Mouse (Mus musculus) adrenal gland, postnatal 36 days (tissue): ENCODE data around the gene Pnp. TPM values are rescaled to one million over a fixed set of nuclear protein-coding genes. Genes with fewer than 3 reads are reported as not detected.
"Not testable (repeated sequence)": the region's sequence is repeated elsewhere in the genome, so short reads cannot be mapped to it uniquely, and the experiment has no call there.

Source experiments
- DNase-seq, 2 experiments: peaks; one replicate each; pipeline ENCODE4 v3.0.0; 2021; ENCODE audit warnings: mixed read lengths in 1 of 2
- total RNA-seq, 2 experiments: library from RNA; stranded (reverse); gene quantifications; 2 replicates each; pipeline ENCODE4 v1.2.3; 2021

Pnp gene
- total RNA-seq, 2 experiments from 2014 or later: 43.1 to 45.2 TPM

DNA sequence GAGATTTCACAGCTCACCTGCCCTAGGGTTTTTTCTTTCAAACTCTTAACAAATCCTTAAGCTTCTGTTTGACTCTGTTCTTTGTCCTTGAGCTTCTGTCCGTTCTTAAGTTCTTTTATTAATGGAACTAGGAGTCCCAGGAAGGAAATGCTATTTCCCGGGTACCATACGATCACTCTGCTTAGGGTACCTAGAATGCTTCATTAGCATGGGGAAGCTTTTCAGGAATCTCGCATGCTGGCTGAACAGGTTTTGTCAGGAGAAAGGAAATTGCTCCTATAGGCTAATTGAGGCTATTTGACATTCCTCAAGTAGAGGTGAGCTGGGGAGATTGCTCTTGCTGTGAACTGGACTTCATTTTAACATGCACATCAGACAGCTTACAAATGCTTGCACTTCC lies 42.8 kb downstream of the Pnp start:
- no peak for DNase-seq

- DNase-seq: no peak
Measured at GRCm38 (mm10) chr14:50975001-50975400, 44.1 kb downstream of the Pnp start.

- peak in 1 of 2 experiments; percentile 22 for DNase-seq
Measured at GRCm38 (mm10) chr14:50976674-50977073, 45.8 kb downstream of the Pnp start.

GRCm38 (mm10) chr14:50978451-50978850 lies 47.6 kb downstream of the Pnp start:
- not testable (repeated sequence) for DNase-seq

DNA sequence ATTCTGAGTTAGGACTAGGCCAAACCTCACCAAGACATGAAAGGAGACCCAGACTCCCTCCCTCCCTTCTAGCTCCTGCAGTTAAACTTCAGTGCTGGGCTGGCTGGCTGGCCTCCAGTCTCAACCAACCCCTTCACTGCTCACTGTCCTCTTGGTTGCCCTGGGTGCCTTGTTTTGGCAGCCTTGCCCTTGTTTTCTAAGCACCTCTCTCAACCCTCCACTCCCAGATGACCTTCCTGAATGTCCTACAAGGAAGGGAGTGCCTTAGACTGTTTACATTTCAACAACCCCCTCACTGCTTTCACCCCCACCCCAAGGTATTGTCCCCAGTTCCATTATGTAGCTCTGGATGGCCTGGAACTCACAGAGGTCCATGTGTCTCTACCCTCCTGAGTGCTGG lies 48.7 kb downstream of the Pnp start:
- no peak for DNase-seq

- DNase-seq: no peak
Measured at GRCm38 (mm10) chr14:50981207-50981606, 50.3 kb downstream of the Pnp start.

DNA sequence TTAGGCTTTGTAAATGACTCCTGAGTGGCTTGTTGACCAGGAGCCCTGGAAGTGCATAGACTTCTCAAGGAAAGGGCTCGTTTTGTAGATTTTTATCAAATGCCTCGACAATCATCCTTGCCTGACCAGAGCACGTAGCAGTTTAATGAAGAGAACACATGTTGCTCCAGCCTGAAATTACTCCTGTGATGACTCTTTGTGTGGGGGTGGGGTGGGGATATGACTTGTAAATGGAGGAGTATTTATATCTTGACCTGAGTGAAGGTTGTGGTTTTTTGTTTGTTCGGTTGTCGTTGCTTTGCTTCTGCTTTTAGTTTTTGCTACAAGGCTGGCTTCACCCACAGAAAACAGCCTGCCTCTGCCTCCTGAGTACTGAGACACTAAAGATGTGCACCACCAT lies 51.0 kb downstream of the Pnp start:
- DNase-seq: no peak

GRCm38 (mm10) chr14:50987668-50988067 lies 56.8 kb downstream of the Pnp start:
- DNase-seq: peak; percentile 31 to 47

- DNase-seq: no peak
Measured at GRCm38 (mm10) chr14:50991037-50991436, 60.2 kb downstream of the Pnp start.

DNA sequence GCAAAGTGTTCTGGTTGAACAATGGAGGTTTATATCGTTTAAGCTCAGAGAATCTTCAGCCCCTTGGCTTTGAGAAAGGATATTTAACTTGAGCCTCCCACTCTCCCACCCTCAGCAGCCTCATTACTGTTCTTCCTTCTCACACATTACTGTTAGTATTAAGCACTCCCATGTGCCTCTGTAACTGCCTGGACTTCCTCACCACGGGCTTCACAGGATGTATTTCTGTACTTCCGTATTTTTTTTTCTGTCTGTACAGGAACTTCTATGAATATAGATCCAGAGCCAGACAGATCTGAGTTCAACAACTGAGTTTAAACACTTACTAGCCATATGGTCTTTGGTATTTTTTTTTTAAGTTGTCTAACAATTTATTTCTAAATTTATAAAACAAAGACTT lies 66.2 kb downstream of the Pnp start:
- no peak for DNase-seq

DNA sequence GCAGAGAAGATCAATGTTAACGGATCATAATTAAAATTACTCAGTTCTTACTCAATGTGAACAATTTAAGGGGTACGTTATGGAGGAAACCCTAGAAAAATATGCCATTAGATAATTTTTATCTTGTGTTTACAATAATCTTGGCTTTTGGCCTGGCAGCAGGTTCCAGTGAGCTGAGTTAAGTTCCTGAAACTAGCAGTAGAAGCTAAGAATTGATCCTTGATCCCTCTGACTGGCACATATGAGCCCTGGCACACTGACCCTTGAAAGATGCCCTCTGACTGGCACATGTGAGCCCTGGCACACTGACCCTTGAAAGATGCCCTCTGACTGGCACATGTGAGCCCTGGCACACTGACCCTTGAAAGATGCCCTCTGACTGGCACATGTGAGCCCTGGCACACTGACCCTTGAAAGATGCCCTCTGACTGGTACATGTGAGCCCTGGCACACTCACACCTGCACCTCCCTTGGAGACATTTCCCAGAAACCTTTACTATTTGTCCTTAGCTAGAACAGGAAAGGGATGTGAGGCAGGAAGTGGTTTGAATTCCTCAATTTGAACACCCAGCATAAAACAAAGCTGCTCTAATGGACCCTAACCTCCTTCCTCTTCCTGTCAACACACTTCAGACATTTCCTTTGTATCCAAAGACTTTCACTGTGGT lies 67.3 kb downstream of the Pnp start:
- DNase-seq: no peak

DNA sequence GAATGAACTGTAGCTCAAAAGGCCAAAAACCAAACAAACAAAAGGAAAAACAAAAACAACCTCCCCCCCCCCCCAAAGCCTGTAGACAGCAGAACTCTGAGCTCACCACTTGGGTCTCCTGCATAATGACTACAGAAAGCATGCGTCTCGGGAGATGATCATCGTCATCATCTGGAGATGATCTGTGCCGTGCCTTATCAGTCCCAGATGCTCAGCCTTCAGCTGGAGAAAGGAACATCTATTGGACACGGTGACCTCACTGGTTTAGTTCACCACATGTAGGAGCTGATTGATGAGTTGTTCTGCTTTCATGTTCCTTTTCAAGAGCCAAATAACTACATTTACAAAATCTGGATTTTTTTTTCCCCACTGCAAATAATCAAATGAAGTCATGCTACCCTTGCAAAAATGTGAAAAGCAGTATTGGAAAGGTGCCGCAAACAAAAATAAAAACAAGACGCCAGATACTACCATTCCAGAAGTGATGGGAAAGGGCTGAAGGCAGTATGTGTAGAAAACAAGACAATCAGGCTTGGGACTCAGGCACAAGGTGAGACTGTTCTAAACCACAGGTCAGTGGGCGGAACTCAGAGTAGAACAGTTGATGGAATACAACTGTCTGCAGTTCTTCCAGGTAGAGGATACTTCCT lies 76.4 kb downstream of the Pnp start, which contains the start of gene Rnase10:
TSS of gene Rnase10 (plus strand) at position 600 of the 650 bp plus-strand sequence.
- no peak for DNase-seq

- peak; percentile 60 to 70 for DNase-seq
Measured at GRCm38 (mm10) chr14:51007914-51008713, 77.2 kb downstream of the Pnp start.

DNA sequence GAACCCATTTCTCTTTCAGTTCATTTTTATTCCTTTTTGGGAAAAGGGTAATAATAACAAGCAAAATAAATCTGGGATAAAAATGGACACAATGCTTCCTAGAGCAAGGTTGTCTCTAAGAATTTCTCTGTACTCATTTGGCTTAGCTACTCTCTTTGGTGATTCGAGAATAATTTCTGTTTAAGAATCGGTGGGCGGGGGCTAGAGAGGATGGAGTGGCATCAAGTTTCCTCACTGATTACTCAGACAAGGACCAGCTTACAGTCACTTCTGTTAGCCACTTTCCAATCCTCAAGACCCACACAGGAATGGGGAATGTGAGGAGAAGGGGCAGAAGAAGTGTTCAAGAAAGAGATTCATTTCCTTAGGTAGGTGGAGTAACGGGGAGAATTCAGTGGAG lies 77.9 kb downstream of the Pnp start:
- DNase-seq: no peak

DNA sequence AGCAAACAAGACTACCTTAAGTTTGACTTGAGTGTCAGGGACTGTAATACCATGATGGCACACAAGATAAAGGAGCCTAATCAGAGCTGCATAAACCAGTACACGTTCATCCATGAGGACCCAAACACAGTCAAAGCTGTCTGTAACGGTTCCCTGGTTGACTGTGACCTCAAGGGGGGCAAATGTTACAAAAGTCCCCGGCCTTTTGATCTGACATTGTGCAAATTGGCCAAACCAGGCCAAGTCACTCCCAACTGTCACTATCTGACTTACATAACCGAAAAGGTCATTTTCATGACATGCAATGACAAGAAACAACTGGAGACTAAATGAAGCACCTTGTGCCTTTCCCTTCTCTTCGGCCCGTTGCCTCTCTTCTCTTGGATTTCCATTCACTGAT lies 78.7 kb downstream of the Pnp start:
- DNase-seq: peak in 1 of 2 experiments; percentile 32

- not testable (repeated sequence) for DNase-seq
Measured at GRCm38 (mm10) chr14:51014724-51015123, 83.8 kb downstream of the Pnp start.

Other genes starting within 250 kb of the Pnp start
- gene Olfr747, start 237.9 kb upstream of the Pnp start, total RNA-seq: not detected
- gene Olfr748, start 223.7 kb upstream of the Pnp start, total RNA-seq: not detected
- not detected for gene Olfr749, start 186.0 kb upstream of the Pnp start, total RNA-seq
- 10 to 100 TPM; 30.8 to 46.9 TPM for gene Ttc5, start 145.6 kb upstream of the Pnp start, total RNA-seq
- not detected for gene Ccnb1ip1, start 123.3 kb upstream of the Pnp start, total RNA-seq
- gene Parp2, start 123.2 kb upstream of the Pnp start, total RNA-seq: 10 to 100 TPM; 24.1 to 24.4 TPM
- gene Tep1, start 60.5 kb upstream of the Pnp start, total RNA-seq: 10 to 100 TPM; 18.2 to 21.6 TPM
- gene Klhl33, start 33.6 kb upstream of the Pnp start, total RNA-seq: under 1 TPM; 0.50 to 0.63 TPM
- 10 to 100 TPM; 42.9 to 57.8 TPM for gene Osgep, start 6.2 kb upstream of the Pnp start, total RNA-seq
- 10 to 100 TPM; 61.0 to 89.4 TPM for gene Apex1, start 6.1 kb upstream of the Pnp start, total RNA-seq
- gene Pip4p1, start 226 bp upstream of the Pnp start, total RNA-seq: 10 to 100 TPM; 58.5 to 65.6 TPM
- gene Gm49342, start 13.4 kb downstream of the Pnp start, total RNA-seq: 10 to 100 TPM; 37.6 to 46.1 TPM
- gene Pnp2, start 24.9 kb downstream of the Pnp start, total RNA-seq: 1 to 10 TPM; 2.1 to 2.9 TPM
- under 1 TPM; 0.23 to 0.26 TPM for gene Rnase10, start 76.7 kb downstream of the Pnp start, total RNA-seq
- gene Rnase9, start 110.8 kb downstream of the Pnp start, total RNA-seq: not detected
- not detected for gene Rnase11, start 119.1 kb downstream of the Pnp start, total RNA-seq
- gene Rnase12, start 126.6 kb downstream of the Pnp start, total RNA-seq: not detected
- gene Olfr750, start 143.4 kb downstream of the Pnp start, total RNA-seq: not detected
- 10 to 100 TPM; 40.6 to 52.3 TPM for gene Rnase4, start 160.0 kb downstream of the Pnp start, total RNA-seq
- gene Ang, start 160.1 kb downstream of the Pnp start, total RNA-seq: 1 to 10 TPM; 5.5 to 5.8 TPM
- not detected for gene Eddm3b, start 183.3 kb downstream of the Pnp start, total RNA-seq
- gene Rnase6, start 192.8 kb downstream of the Pnp start, total RNA-seq: 1 to 10 TPM in 1 of 2 experiments, under 1 TPM in 1; 0.46 to 1.4 TPM
- gene Rnase1, start 215.7 kb downstream of the Pnp start, total RNA-seq: not detected
- not detected for gene Rnase2b, start 231.2 kb downstream of the Pnp start, total RNA-seq